Mouse (Mus musculus): ENCODE data around the gene H2al1g. TPM values are rescaled to one million over a fixed set of nuclear protein-coding genes. Genes with fewer than 3 reads are reported as not detected.

Gene H2al1g
- 5.6 TPM for polyA plus RNA-seq (2014; fragmentation: Illumina TruSeq; extraction: RNeasy Lipid Tissue Mini Kit (QIAGEN cat#74804); ENCODE audit: low read depth, low replicate concordance)

DNA sequence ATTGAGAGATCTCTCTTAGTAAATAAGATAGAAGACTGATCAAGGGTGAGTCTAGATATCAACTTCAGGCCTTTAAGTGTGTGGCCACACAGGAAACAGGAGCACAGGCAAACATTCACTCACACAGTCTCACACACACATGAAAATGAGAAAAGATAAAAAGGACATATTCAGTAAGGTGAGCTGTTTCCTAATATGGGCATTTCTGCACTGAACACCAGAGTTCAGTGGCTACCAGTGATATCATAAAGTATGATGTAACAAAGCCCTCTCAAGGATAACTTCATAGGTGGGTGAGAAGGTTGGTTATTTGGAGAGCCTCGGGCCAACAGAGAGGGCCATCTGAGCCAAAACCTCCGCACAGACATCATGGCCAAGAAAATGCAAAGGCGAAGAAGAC, at the start of gene H2al1g:
TSS of gene H2al1g (plus strand) at position 301 of the 400 bp plus-strand sequence.

GRCm38 (mm10) chrX:11298957-11299356, 19.1 kb upstream of the H2al1g start, which contains the start of gene H2al1a:
Gene H2al1a (plus strand): TSS chrX:11299257.

DNA sequence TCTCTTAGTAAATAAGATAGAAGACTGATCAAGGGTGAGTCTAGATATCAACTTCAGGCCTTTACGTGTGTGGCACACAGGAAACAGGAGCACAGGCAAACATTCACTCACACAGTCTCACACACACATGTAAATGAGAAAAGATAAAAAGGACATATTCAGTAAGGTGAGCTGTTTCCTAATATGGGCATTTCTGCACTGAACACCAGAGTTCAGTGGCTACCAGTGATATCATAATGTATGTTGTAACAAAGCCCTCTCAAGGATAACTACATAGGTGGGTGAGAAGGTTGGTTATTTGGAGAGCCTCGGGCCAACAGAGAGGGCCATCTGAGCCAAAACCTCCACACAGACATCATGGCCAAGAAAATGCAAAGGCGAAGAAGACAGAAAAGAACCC, 15.9 kb upstream of the H2al1g start, which contains the start of gene H2al1b:
TSS of gene H2al1b (plus strand) at position 301 of the 400 bp plus-strand sequence.

DNA sequence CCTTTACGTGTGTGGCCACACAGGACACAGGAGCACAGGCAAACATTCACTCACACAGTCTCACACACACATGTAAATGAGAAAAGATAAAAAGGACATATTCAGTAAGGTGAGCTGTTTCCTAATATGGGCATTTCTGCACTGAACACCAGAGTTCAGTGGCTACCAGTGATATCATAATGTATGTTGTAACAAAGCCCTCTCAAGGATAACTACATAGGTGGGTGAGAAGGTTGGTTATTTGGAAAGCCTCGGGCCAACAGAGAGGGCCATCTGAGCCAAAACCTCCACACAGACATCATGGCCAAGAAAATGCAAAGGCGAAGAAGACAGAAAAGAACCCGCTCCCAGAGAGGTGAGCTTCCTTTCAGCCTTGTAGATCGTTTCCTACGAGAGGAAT, 12.7 kb upstream of the H2al1g start, which contains the start of gene H2al1c:
TSS of gene H2al1c (plus strand) at position 301 of the 400 bp plus-strand sequence.

GRCm38 (mm10) chrX:11308524-11308923, 9.5 kb upstream of the H2al1g start, which contains the start of gene H2al1d:
Gene H2al1d (plus strand): TSS chrX:11308824.

DNA sequence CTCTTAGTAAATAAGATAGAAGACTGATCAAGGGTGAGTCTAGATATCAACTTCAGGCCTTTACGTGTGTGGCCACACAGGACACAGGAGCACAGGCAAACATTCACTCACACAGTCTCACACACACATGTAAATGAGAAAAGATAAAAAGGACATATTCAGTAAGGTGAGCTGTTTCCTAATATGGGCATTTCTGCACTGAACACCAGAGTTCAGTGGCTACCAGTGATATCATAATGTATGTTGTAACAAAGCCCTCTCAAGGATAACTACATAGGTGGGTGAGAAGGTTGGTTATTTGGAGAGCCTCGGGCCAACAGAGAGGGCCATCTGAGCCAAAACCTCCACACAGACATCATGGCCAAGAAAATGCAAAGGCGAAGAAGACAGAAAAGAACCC, 6.4 kb upstream of the H2al1g start, which contains the start of gene H2al1e:
TSS of gene H2al1e (plus strand) at position 301 of the 400 bp plus-strand sequence.

GRCm38 (mm10) chrX:11314858-11315257, 3.2 kb upstream of the H2al1g start, which contains the start of gene H2al1f:
Gene H2al1f (plus strand): TSS chrX:11315158.

GRCm38 (mm10) chrX:11321192-11321591, 3.1 kb downstream of the H2al1g start, which contains the start of gene H2al1h:
Gene H2al1h (plus strand): TSS chrX:11321492.

GRCm38 (mm10) chrX:11324359-11324758, 6.3 kb downstream of the H2al1g start, which contains the start of gene H2al1i:
Gene H2al1i (plus strand): TSS chrX:11324659.

DNA sequence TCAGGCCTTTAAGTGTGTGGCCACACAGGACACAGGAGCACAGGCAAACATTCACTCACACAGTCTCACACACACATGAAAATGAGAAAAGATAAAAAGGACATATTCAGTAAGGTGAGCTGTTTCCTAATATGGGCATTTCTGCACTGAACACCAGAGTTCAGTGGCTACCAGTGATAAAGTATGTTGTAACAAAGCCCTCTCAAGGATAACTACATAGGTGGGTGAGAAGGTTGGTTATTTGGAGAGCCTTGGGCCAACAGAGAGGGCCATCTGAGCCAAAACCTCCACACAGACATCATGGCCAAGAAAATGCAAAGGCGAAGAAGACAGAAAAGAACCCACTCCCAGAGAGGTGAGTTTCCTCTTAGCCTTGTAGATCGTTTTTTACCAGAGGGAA, 9.5 kb downstream of the H2al1g start, which contains the start of gene H2al1j:
TSS of gene H2al1j (plus strand) at position 301 of the 400 bp plus-strand sequence.

Other genes with a start within 250 kb of the H2al1g start
- 3.5 TPM for gene H2al1a, start 19.0 kb upstream of the H2al1g start, polyA plus RNA-seq (2014; fragmentation: Illumina TruSeq; extraction: RNeasy Lipid Tissue Mini Kit (QIAGEN cat#74804); ENCODE audit: low read depth, low replicate concordance)
- 13.1 TPM for gene H2al1b, start 15.8 kb upstream of the H2al1g start, polyA plus RNA-seq (2014; fragmentation: Illumina TruSeq; extraction: RNeasy Lipid Tissue Mini Kit (QIAGEN cat#74804); ENCODE audit: low read depth, low replicate concordance)
- gene H2al1c, start 12.6 kb upstream of the H2al1g start, polyA plus RNA-seq (2014; fragmentation: Illumina TruSeq; extraction: RNeasy Lipid Tissue Mini Kit (QIAGEN cat#74804); ENCODE audit: low read depth, low replicate concordance) = not detected
- gene H2al1d, start 9.4 kb upstream of the H2al1g start, polyA plus RNA-seq (2014; fragmentation: Illumina TruSeq; extraction: RNeasy Lipid Tissue Mini Kit (QIAGEN cat#74804); ENCODE audit: low read depth, low replicate concordance) = not detected
- not detected for gene H2al1e, start 6.3 kb upstream of the H2al1g start, polyA plus RNA-seq (2014; fragmentation: Illumina TruSeq; extraction: RNeasy Lipid Tissue Mini Kit (QIAGEN cat#74804); ENCODE audit: low read depth, low replicate concordance)
- not detected for gene H2al1f, start 3.1 kb upstream of the H2al1g start, polyA plus RNA-seq (2014; fragmentation: Illumina TruSeq; extraction: RNeasy Lipid Tissue Mini Kit (QIAGEN cat#74804); ENCODE audit: low read depth, low replicate concordance)
- gene H2al1h, start 3.2 kb downstream of the H2al1g start, polyA plus RNA-seq (2014; fragmentation: Illumina TruSeq; extraction: RNeasy Lipid Tissue Mini Kit (QIAGEN cat#74804); ENCODE audit: low read depth, low replicate concordance) = not detected
- not detected for gene H2al1i, start 6.4 kb downstream of the H2al1g start, polyA plus RNA-seq (2014; fragmentation: Illumina TruSeq; extraction: RNeasy Lipid Tissue Mini Kit (QIAGEN cat#74804); ENCODE audit: low read depth, low replicate concordance)
- gene H2al1j, start 9.6 kb downstream of the H2al1g start, polyA plus RNA-seq (2014; fragmentation: Illumina TruSeq; extraction: RNeasy Lipid Tissue Mini Kit (QIAGEN cat#74804); ENCODE audit: low read depth, low replicate concordance) = not detected